Mouse (Mus musculus): ENCODE data around the gene Optc. TPM values are rescaled to one million over a fixed set of nuclear protein-coding genes. Genes with fewer than 3 reads are reported as not detected.
A peak's percentile ranks its signal among the peaks of the same experiment; 100 is the strongest.

The Optc gene
- total RNA-seq, 2 experiments from 2014 or later: 0.60 to 1.3 TPM

- DNase-seq (ENCODE audit: low spot score in 2 of 2): no peak
Observed at GRCm38 (mm10) chr1:133884090-133884489, 23.7 kb downstream of the Optc start.

GRCm38 (mm10) chr1:133882283-133883217 lies 25.2 kb downstream of the Optc start:
- DNase-seq (ENCODE audit: low spot score in 2 of 2): no peak

GRCm38 (mm10) chr1:133881813-133882212 lies 26.0 kb downstream of the Optc start:
- no peak for DNase-seq (ENCODE audit: low spot score in 2 of 2)

GRCm38 (mm10) chr1:133878825-133879423 lies 28.9 kb downstream of the Optc start:
- DNase-seq (ENCODE audit: low spot score in 2 of 2): no peak

- no peak for DNase-seq (ENCODE audit: low spot score in 2 of 2)
Observed at GRCm38 (mm10) chr1:133876936-133877335, 30.9 kb downstream of the Optc start.

GRCm38 (mm10) chr1:133873086-133873813 lies 34.5 kb downstream of the Optc start:
- no peak for DNase-seq (ENCODE audit: low spot score in 2 of 2)

- no peak for DNase-seq (ENCODE audit: low spot score in 2 of 2)
Observed at GRCm38 (mm10) chr1:133871241-133871640, 36.6 kb downstream of the Optc start.

GRCm38 (mm10) chr1:133869221-133869620 lies 38.6 kb downstream of the Optc start:
- no peak for DNase-seq (ENCODE audit: low spot score in 2 of 2)

GRCm38 (mm10) chr1:133863257-133863997 lies 44.4 kb downstream of the Optc start:
- no peak for DNase-seq (ENCODE audit: low spot score in 2 of 2)

GRCm38 (mm10) chr1:133861028-133861427 lies 46.8 kb downstream of the Optc start:
- no peak for DNase-seq (ENCODE audit: low spot score in 2 of 2)

- DNase-seq (ENCODE audit: low spot score in 2 of 2): no peak
Observed at GRCm38 (mm10) chr1:133859821-133860711, 47.7 kb downstream of the Optc start.

- DNase-seq (ENCODE audit: low spot score in 2 of 2): no peak
Observed at GRCm38 (mm10) chr1:133859257-133859656, 48.5 kb downstream of the Optc start.

GRCm38 (mm10) chr1:133857781-133858180 lies 50.0 kb downstream of the Optc start:
- no peak for DNase-seq (ENCODE audit: low spot score in 2 of 2)

- DNase-seq (ENCODE audit: low spot score in 2 of 2): no peak
Observed at GRCm38 (mm10) chr1:133857171-133857570, 50.6 kb downstream of the Optc start.

- DNase-seq (ENCODE audit: low spot score in 2 of 2): no peak
Observed at GRCm38 (mm10) chr1:133856655-133857054, 51.1 kb downstream of the Optc start.

- no peak for DNase-seq (ENCODE audit: low spot score in 2 of 2)
Observed at GRCm38 (mm10) chr1:133856133-133856541, 51.7 kb downstream of the Optc start.

GRCm38 (mm10) chr1:133855274-133856017 lies 52.4 kb downstream of the Optc start:
- peak; percentile 19 to 31 for DNase-seq (ENCODE audit: low spot score in 2 of 2)

GRCm38 (mm10) chr1:133854421-133855273 lies 53.2 kb downstream of the Optc start:
- DNase-seq (ENCODE audit: low spot score in 2 of 2): peak; percentile 16 to 28

Measured in layer of hippocampus, postnatal 14 days (tissue).